Mouse (Mus musculus) kidney, adult 8-10 months (tissue): ENCODE data around the gene Dlgap1.
A peak's percentile ranks its signal among the peaks of the same experiment; 100 is the strongest.

ENCODE experiments used
- DNase-seq, 2 experiments: peaks; one replicate each; pipeline ENCODE4 v3.0.0; 2022

Gene Dlgap1

DNA sequence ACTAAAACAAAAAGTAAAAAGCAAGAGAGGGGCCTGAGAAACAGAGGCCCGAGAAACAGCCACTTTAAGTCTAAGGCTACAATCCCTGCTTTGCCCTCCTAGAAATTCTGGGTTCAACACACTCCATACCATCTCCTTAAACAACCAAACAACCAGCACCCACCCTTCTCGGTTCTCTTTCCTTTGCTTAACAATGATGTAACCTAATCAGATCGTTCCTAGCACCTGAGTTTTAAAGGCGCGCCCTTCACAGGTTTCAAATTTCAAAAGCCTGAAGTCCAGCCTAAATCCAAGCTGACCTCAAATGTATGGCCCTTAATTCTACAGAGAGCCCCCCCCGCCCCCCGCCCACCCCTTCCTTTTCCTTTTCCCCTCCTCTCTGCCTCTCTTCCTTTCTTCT is 810.9 kb downstream of the Dlgap1 start:
- no peak for DNase-seq

GRCm38 (mm10) chr17:70780726-70781689 is 812.1 kb downstream of the Dlgap1 start:
- peak; percentile 8 to 12 for DNase-seq

DNA sequence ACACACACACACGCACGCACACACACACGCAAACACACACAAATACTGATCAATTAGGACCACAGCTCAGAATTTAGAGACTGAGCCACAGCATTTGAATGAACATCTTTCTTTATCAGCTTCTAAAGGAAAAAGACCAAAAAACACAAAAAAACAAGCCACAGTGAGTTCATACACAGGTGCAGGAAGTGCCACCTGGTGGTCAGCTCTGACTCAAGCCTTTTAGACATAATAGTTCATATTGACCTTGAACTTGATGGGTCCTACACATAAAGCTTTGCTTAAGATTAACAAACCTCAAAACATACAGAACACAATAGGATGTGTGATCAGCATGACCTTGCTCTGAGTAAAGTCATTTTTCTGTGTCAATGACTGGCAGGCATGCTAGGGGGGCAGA is 814.4 kb downstream of the Dlgap1 start:
- DNase-seq: peak in 1 of 2 experiments; percentile 24

DNA sequence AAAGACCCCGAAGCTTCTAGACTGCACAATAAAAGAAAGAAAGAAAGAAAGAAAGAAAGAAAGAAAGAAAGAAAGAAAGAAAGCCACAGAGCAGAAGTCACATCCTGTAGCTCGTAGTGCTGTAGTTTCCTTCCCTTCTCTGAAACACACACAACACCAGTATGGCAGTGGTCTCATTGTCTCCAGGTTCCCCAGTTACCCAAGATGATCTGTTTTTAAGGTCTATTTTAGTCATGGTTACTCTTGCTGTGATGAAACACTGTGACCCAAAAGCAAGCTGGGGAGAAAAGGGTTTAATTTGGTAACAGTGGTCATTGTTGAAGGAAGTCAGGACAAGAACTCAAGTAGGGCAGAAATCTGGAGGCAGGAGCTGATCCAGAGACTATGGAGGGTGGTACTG is 818.5 kb downstream of the Dlgap1 start:
- no peak for DNase-seq

GRCm38 (mm10) chr17:70790801-70791200 is 821.9 kb downstream of the Dlgap1 start:
- no peak for DNase-seq

DNA sequence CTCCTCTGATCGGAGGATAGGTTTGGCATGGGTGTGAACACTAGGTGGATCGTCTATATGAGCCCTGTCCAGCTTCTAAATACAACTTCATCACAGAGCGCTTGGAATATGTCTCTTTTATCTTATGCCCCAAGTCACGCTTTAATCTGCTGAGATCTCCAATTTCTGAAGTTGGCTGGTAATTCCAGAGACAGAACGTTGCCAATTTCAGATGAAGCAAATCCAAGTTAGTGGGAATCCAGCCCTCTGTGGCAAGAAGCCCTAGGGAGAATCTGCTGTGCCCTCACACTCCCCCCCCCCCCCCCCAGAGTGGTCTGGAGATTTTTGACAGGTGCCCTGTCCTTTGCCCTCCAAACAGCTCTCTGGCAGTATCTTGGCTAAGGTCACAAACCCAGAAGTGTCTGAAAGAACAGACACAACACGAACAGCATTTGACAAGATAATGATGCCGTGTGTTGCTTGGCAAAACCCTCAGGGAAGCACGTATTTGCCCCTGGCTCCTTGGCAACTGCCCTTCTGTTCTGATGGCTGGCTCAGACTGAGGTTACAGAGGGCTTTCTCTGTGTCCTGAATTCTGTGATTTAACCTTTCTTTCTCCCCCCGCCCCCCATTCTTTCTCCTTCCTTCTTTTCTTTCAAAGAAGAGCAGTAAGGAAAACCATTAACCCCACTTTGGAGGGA is 822.9 kb downstream of the Dlgap1 start:
- no peak for DNase-seq

GRCm38 (mm10) chr17:70794291-70794690 is 825.4 kb downstream of the Dlgap1 start:
- no peak for DNase-seq

DNA sequence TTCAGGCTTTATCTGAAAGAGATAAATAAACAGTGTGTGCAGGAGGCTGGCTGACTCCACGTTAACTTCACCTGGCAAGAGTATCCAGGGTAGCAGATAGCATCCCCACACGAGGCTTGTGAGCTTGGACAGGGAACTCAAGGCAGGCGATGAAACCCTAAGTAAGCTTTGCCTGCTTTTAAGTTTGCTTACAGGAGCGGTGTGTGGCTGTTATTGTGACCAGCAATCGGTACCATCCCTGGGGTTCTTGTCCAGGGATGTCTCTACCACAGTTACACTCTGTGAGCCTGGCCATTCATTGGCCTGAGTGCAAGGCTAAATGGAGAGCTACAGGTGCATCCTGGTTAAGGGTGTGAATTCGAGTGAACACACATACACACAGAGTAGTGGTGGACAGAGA is 825.8 kb downstream of the Dlgap1 start:
- DNase-seq: no peak

DNA sequence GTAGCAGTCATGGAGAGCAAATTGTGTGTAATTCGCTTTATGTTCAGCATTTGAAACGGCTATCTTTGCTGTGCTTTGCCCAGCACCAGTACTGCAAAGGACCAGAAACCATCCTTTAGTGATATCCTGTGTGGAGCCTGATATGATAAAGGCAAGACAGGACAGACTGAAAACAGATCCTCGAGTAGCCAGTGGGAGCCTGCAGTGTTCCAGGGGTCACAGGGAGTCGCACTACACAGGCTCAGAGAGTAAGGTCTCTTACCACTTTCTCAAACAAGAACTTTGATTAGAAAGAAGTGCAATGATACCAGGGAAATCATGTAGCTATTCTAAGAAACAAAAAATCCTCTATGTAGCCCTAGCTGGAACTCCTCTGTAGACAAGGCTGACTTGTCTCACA is 826.3 kb downstream of the Dlgap1 start:
- no peak for DNase-seq

DNA sequence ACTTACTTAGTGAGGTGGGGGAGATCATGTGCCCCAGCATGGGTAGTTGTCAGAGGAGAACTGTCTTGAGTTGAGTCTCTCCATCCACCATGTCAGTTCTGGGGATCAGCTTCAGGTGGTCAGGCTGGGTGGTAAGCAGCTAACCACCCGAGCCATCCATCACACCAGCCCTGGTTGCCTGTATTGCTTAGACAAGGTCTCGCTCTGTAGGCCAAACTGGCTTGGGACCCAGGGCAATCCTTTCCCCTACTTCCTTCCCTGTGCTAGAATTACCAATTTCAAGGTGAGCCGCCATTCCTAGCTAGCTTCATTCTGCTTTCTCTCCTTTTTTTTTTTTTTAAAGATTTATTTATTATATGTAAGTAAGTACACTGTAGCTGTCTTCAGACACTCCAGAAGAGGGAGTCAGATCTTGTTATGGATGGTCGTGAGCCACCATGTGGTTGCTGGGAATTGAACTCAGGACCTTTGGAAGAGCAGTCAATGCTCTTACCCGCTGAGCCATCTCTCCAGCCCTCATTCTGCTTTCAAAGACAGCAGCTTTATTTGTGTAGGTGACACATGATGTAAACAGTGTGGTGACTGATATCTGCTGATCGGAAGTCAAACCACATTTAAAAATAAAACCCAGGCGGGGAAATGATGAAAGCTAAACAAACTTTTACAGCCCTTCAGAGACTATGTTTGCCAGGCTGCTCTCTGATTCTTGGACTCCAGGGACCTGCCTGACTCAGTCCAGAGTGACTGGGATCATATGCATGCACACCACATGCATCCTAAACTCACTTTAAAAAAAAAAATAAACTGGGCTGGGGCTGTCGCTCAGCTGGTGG is 828.3 kb downstream of the Dlgap1 start:
- DNase-seq: no peak

GRCm38 (mm10) chr17:70797773-70798045 is 828.8 kb downstream of the Dlgap1 start:
- no peak for DNase-seq

GRCm38 (mm10) chr17:70799266-70799665 is 830.4 kb downstream of the Dlgap1 start:
- DNase-seq: no peak

- no peak for DNase-seq
These were observed 833.1 kb downstream of the Dlgap1 start for GRCm38 (mm10) chr17:70802022-70802421.

DNA sequence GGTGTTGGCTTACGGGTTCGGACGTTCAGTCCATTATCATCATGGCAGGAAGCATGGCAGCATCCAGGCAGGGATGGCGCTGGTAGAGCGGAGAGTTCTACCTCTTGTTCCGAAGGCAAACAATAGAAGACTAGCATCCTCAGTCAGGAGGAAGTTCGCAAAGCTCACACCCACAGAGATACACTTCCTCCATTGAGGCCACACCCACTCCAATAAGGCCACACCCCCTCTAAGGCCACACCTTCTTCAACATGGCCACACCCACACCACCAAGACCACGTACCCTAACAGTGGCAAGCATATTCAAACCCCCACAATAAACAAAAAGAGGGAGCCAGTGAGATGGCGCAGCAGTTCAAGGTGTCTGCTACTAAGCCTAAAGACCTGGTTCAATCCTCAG is 837.0 kb downstream of the Dlgap1 start:
- DNase-seq: no peak

- DNase-seq: no peak
These were observed 837.7 kb downstream of the Dlgap1 start for GRCm38 (mm10) chr17:70806600-70806999.

DNA sequence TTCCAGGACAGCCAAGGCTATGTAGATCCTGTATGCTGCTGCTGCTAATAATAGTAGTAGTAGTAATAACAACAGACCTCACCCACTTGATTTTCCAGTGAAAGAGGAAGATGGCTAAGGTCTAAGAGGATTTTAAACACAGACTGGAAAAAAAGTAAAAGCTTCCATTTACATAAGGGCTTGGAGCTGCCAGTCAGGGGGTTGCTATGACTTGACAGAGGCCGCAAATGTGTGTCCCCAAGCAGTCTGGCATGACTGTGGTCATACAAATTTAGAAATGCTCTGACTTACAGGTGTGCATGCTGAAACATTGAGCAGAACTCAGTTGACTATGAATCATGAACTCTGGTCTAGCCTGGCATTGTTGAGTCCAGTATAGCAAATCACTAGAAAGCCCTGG is 839.0 kb downstream of the Dlgap1 start:
- DNase-seq: no peak

GRCm38 (mm10) chr17:70808837-70809236 is 840.0 kb downstream of the Dlgap1 start:
- no peak for DNase-seq

GRCm38 (mm10) chr17:70809776-70810175 is 840.9 kb downstream of the Dlgap1 start:
- no peak for DNase-seq

DNA sequence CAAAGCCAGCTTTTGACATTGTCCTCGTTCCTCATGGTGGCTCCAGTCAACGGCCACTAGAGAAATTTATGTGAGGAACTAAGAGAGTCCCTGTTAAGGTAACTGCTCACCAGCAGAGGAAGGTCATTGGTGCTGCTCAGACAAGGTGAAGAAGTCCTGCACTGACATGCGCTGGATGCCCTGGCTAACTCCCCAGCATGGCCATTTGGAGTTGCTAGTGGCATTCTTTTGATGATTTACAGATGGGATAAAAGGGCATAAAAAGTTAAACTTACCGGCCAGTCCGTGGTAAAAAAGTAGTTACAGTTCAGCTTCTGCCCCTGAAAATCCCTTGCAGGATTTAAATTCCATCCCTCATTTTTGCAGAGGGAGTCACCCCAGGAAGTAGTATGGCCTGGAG is 841.9 kb downstream of the Dlgap1 start:
- peak; percentile 52 to 66 for DNase-seq

GRCm38 (mm10) chr17:70815001-70815400 is 846.1 kb downstream of the Dlgap1 start:
- no peak for DNase-seq

GRCm38 (mm10) chr17:70817862-70818451 is 849.1 kb downstream of the Dlgap1 start:
- DNase-seq: no peak

GRCm38 (mm10) chr17:70823083-70823482 is 854.2 kb downstream of the Dlgap1 start:
- no peak for DNase-seq

DNA sequence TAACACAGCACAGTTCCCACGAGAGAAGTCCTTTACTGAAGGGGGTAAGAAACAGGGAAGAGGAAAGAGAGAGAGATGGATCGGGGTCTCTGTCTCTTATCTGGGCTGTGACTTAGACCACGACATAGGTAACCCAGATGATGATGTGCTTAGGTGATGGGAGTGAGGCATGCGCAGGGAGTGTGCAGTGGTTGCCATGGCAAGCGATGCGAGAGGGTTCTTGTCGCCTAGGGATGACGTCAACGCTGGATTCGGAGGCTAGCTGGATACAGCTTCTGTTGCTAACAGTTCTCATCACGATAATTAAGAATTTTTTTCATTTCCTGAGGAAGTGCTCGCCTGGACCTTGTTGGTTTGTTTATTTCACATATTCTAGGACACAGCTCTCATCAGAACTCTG is 857.4 kb downstream of the Dlgap1 start:
- no peak for DNase-seq
